Mouse (Mus musculus): ENCODE measurements at regions not wholly inside any gene's neighbourhood (a gene's known extent, or its start where the extent isn't known, plus 50 kb on each side); places are given as distances from the start of the nearest gene placed in this dataset.
A peak's percentile ranks its signal among the peaks of the same experiment; 100 is the strongest.

- Histone ChIP-seq H3K27ac (replicated peaks; ENCODE audit: low read depth, low read length) (no peak overlapping the region), H3K36me3 (ENCODE audit: control insufficient read depth, insufficient read depth, low read length) (no peaks in the 10 kb centered on the region), H3K4me1 (ENCODE audit: control insufficient read depth, insufficient read depth, low read length) (no peaks in the 10 kb centered on the region), H3K27me3 (ENCODE audit: control insufficient read depth, insufficient read depth, low read length) (no peaks in the 10 kb centered on the region), H3K9me3 (ENCODE audit: control insufficient read depth, low read length) (no peaks in the 10 kb centered on the region), H3K4me3 (replicated peaks; ENCODE audit: low read depth, low read length) (no peak overlapping the region), H3K9ac (replicated peaks; ENCODE audit: low read length) (no peak overlapping the region), H3K4me2 (ENCODE audit: low read length) (no peak overlapping the region)
- DNase-seq (no peak), ATAC-seq (ENCODE audit: low FRiP score, low TSS enrichment) (no peak)
- WGBS: 93% methylated on average over 7 of the region's 7 CpGs
Observed at GRCm38 (mm10) chr12:70523379-70523778, 70.5 kb downstream of the Tmx1 start.

GRCm38 (mm10) chr12:70524703-70525102, 71.8 kb downstream of the Tmx1 start:
- no peak overlapping the region for H3K9ac ChIP-seq (replicated peaks; ENCODE audit: low read length)
- no peak overlapping the region for H3K4me3 ChIP-seq (replicated peaks; ENCODE audit: low read depth, low read length)
- H3K4me1 ChIP-seq (ENCODE audit: control insufficient read depth, insufficient read depth, low read length): no peaks in the 10 kb centered on the region
- ATAC-seq (ENCODE audit: low FRiP score, low TSS enrichment): no peak
- no peaks in the 10 kb centered on the region for H3K27me3 ChIP-seq (ENCODE audit: control insufficient read depth, insufficient read depth, low read length)
- no peak overlapping the region for H3K4me2 ChIP-seq (ENCODE audit: low read length)
- DNase-seq: no peak
- no peak overlapping the region for H3K27ac ChIP-seq (replicated peaks; ENCODE audit: low read depth, low read length)
- no peaks in the 10 kb centered on the region for H3K36me3 ChIP-seq (ENCODE audit: control insufficient read depth, insufficient read depth, low read length)
- WGBS: 80% methylated on average over 4 of the region's 4 CpGs
- H3K9me3 ChIP-seq (ENCODE audit: control insufficient read depth, low read length): no peaks in the 10 kb centered on the region

DNA sequence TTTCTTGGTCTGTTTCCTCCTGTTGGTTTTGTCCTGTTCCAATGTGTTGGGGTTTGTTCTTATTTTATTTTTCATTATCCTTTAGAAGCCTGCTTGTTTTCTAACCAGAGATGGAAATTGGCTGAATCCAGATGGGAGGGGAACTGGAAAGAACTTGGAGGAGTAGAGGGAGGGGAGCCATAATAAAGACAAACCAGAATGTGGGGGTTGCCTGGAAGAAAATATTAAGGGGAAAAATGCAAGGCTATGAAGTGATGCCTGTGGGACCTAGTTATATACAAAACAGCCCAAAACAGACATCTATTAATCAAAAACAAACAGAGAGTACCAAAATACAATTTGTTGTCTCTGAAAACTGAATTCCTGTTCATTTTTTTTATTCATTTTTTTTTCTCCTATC, 78.8 kb downstream of the Tmx1 start:
- ATAC-seq (ENCODE audit: low FRiP score, low TSS enrichment): no peak

DNA sequence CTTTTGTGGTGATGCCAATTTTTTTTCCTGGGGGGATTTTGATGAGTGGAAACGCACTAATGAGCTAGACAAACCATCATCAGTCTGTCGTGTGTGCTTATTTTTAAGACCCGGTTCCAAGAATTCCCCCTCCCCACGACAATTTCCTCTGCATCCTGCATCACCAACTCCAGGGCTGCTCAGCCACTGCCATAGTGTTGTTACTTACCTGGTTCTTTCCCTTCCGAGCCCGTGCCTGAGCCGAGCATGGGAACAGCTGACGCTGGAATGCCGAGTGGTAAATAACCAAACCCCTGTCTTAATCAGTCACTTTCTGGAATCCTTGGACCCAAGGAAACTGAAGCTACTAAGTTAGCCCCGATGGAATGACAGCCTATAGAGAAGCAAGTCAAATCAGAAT, 79.3 kb downstream of the Tmx1 start:
- no peak overlapping the region for H3K4me2 ChIP-seq (ENCODE audit: low read length)

More for the DNA sequence above, 78.8 kb downstream of the Tmx1 start:
- no peak overlapping the region for H3K27ac ChIP-seq (replicated peaks; ENCODE audit: low read depth, low read length)
- H3K36me3 ChIP-seq (ENCODE audit: control insufficient read depth, insufficient read depth, low read length): no peaks in the 10 kb centered on the region
- no peak overlapping the region for H3K4me3 ChIP-seq (replicated peaks; ENCODE audit: low read depth, low read length)
- DNase-seq: no peak
- H3K9ac ChIP-seq (replicated peaks; ENCODE audit: low read length): no peak overlapping the region
- H3K27me3 ChIP-seq (ENCODE audit: control insufficient read depth, insufficient read depth, low read length): no peaks in the 10 kb centered on the region
- H3K4me1 ChIP-seq (ENCODE audit: control insufficient read depth, insufficient read depth, low read length): no peaks in the 10 kb centered on the region
- H3K9me3 ChIP-seq (ENCODE audit: control insufficient read depth, low read length): no peaks in the 10 kb centered on the region
- H3K4me2 ChIP-seq (ENCODE audit: low read length): no peak overlapping the region

GRCm38 (mm10) chr12:70532843-70533242, 79.9 kb downstream of the Tmx1 start:
- no peak overlapping the region; the same call in 1 of the 2 replicates for H3K27ac ChIP-seq (replicated peaks; ENCODE audit: low read depth, low read length)
- H3K36me3 ChIP-seq (ENCODE audit: control insufficient read depth, insufficient read depth, low read length): no peaks in the 10 kb centered on the region
- ATAC-seq (ENCODE audit: low FRiP score, low TSS enrichment) (no peak), DNase-seq (peak; percentile 36)
- H3K9ac ChIP-seq (replicated peaks; ENCODE audit: low read length): no peak overlapping the region
- H3K4me1 ChIP-seq (ENCODE audit: control insufficient read depth, insufficient read depth, low read length): no peaks in the 10 kb centered on the region
- H3K9me3 ChIP-seq (ENCODE audit: control insufficient read depth, low read length): no peaks in the 10 kb centered on the region
- H3K27me3 ChIP-seq (ENCODE audit: control insufficient read depth, insufficient read depth, low read length): no peaks in the 10 kb centered on the region
- 61% methylated on average over 10 of the region's 10 CpGs for WGBS
- no peak overlapping the region for H3K4me2 ChIP-seq (ENCODE audit: low read length)
- no peak overlapping the region for H3K4me3 ChIP-seq (replicated peaks; ENCODE audit: low read depth, low read length)

More for the DNA sequence above, 79.3 kb downstream of the Tmx1 start:
- Histone ChIP-seq H3K9ac (replicated peaks; ENCODE audit: low read length) (no peak overlapping the region), H3K4me1 (ENCODE audit: control insufficient read depth, insufficient read depth, low read length) (no peaks in the 10 kb centered on the region), H3K9me3 (ENCODE audit: control insufficient read depth, low read length) (no peaks in the 10 kb centered on the region), H3K27me3 (ENCODE audit: control insufficient read depth, insufficient read depth, low read length) (no peaks in the 10 kb centered on the region), H3K36me3 (ENCODE audit: control insufficient read depth, insufficient read depth, low read length) (no peaks in the 10 kb centered on the region), H3K4me3 (replicated peaks; ENCODE audit: low read depth, low read length) (no peak overlapping the region), H3K27ac (replicated peaks; ENCODE audit: low read depth, low read length) (no peak overlapping the region)
- 86% methylated on average over 10 of the region's 10 CpGs for WGBS
- DNase-seq (no peak), ATAC-seq (ENCODE audit: low FRiP score, low TSS enrichment) (no peak)

GRCm38 (mm10) chr12:70533375-70533935, 80.6 kb downstream of the Tmx1 start:
- 68% methylated on average over 12 of the region's 12 CpGs for WGBS
- DNase-seq: peak; percentile 30

DNA sequence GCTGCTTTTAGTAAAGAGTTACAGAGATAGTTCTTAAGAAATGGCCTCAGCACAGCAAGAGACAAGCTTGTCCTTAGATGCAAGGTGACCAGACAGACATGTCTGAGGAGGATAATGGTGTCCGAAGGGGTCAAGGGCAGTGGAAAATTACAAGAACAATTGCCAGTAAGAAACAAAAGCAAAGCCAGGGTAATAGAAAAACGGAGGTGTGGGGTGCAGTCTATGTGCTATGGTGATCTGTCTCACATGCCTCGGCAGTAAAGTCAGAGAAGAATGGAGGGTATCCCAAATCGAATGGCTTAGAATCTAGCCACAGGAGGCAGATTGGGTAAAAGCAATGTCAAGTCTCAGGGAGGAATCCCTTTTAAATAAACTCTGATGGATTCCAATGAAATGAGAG, 86.2 kb downstream of the Tmx1 start:
- H3K9me3 ChIP-seq (ENCODE audit: control insufficient read depth, low read length): no peaks in the 10 kb centered on the region
- H3K27me3 ChIP-seq (ENCODE audit: control insufficient read depth, insufficient read depth, low read length): no peaks in the 10 kb centered on the region
- no peak overlapping the region for H3K9ac ChIP-seq (replicated peaks; ENCODE audit: low read length)
- H3K27ac ChIP-seq (replicated peaks; ENCODE audit: low read depth, low read length): no peak overlapping the region
- H3K4me1 ChIP-seq (ENCODE audit: control insufficient read depth, insufficient read depth, low read length): peaks cover 4% of the 10 kb centered on the region; the same call in 1 of the 2 replicates
- ATAC-seq (ENCODE audit: low FRiP score, low TSS enrichment) (no peak), DNase-seq (no peak)
- no peak overlapping the region for H3K4me3 ChIP-seq (replicated peaks; ENCODE audit: low read depth, low read length)
- WGBS: 51% methylated on average over 4 of the region's 4 CpGs
- no peak overlapping the region for H3K4me2 ChIP-seq (ENCODE audit: low read length)
- no peaks in the 10 kb centered on the region for H3K36me3 ChIP-seq (ENCODE audit: control insufficient read depth, insufficient read depth, low read length)

More at GRCm38 (mm10) chr12:70533375-70533935, 80.6 kb downstream of the Tmx1 start:
- no peak for ATAC-seq (ENCODE audit: low FRiP score, low TSS enrichment)
- no peaks in the 10 kb centered on the region for H3K36me3 ChIP-seq (ENCODE audit: control insufficient read depth, insufficient read depth, low read length)
- H3K4me2 ChIP-seq (ENCODE audit: low read length): no peak overlapping the region
- H3K9ac ChIP-seq (replicated peaks; ENCODE audit: low read length): no peak overlapping the region
- H3K27ac ChIP-seq (replicated peaks; ENCODE audit: low read depth, low read length): 0 out of 2 replicates have a peak overlapping the region, but pooled peaks have one; percentile 2
- no peak overlapping the region for H3K4me3 ChIP-seq (replicated peaks; ENCODE audit: low read depth, low read length)
- H3K9me3 ChIP-seq (ENCODE audit: control insufficient read depth, low read length): no peaks in the 10 kb centered on the region
- H3K27me3 ChIP-seq (ENCODE audit: control insufficient read depth, insufficient read depth, low read length): no peaks in the 10 kb centered on the region
- H3K4me1 ChIP-seq (ENCODE audit: control insufficient read depth, insufficient read depth, low read length): no peaks in the 10 kb centered on the region

DNA sequence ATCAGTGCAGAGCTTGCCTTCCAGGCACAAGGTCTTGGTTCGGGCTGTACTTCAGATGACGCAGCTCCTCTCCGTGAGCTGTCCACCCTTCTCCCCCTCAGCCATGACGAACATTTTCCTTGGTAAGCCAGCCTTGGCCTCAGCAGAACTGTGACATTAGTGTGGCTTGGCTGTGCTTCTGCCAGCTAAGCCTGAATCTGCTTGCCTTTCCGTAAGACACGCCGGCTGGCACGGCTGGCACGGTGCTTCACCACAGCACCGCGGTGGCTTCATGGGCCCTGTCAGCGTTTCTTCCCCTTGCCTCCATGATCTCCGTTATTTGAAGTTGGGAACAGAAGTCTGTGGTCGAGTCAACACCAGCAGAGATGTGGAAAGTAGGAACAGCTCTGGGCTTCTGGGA, 87.0 kb downstream of the Tmx1 start:
- Histone ChIP-seq H3K9ac (replicated peaks; ENCODE audit: low read length) (no peak overlapping the region), H3K27me3 (ENCODE audit: control insufficient read depth, insufficient read depth, low read length) (no peaks in the 10 kb centered on the region), H3K36me3 (ENCODE audit: control insufficient read depth, insufficient read depth, low read length) (no peaks in the 10 kb centered on the region), H3K4me3 (replicated peaks; ENCODE audit: low read depth, low read length) (no peak overlapping the region), H3K27ac (replicated peaks; ENCODE audit: low read depth, low read length) (no peak overlapping the region), H3K4me2 (ENCODE audit: low read length) (no peak overlapping the region), H3K9me3 (ENCODE audit: control insufficient read depth, low read length) (no peaks in the 10 kb centered on the region), H3K4me1 (ENCODE audit: control insufficient read depth, insufficient read depth, low read length) (peaks cover 9% of the 10 kb centered on the region; the same call in 1 of the 2 replicates)
- ATAC-seq (ENCODE audit: low FRiP score, low TSS enrichment) (no peak), DNase-seq (no peak)
- 94% methylated on average over 14 of the region's 14 CpGs for WGBS

DNA sequence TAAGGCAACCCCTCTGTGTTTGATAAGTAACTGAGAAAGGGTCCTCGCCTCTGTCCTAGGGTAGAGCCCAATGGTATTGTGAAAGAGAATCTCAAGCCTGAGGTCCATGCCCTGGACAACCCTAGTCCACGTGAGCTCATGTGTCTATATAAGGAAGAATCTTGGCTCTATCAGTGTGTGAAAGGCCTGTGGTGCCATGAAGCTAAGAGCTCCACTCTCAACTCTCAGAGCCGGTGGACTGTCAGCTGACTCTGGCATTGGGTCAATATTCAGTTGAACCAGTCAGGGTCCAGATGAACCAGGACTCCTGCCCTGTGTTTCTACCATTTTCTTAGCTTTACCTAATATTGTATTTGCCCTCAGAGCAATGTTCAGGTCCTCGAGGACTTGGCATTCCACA, 88.5 kb downstream of the Tmx1 start:
- H3K4me3 ChIP-seq (replicated peaks; ENCODE audit: low read depth, low read length): no peak overlapping the region

More for the DNA sequence above, 88.5 kb downstream of the Tmx1 start:
- no peaks in the 10 kb centered on the region for H3K36me3 ChIP-seq (ENCODE audit: control insufficient read depth, insufficient read depth, low read length)
- H3K4me2 ChIP-seq (ENCODE audit: low read length): no peak overlapping the region
- H3K27me3 ChIP-seq (ENCODE audit: control insufficient read depth, insufficient read depth, low read length): no peaks in the 10 kb centered on the region
- ATAC-seq (ENCODE audit: low FRiP score, low TSS enrichment) (no peak), DNase-seq (no peak)
- H3K9me3 ChIP-seq (ENCODE audit: control insufficient read depth, low read length): no peaks in the 10 kb centered on the region
- H3K9ac ChIP-seq (replicated peaks; ENCODE audit: low read length): no peak overlapping the region
- WGBS: 88% methylated on average over 4 of the region's 4 CpGs
- peaks cover 9% of the 10 kb centered on the region; the same call in 1 of the 2 replicates for H3K4me1 ChIP-seq (ENCODE audit: control insufficient read depth, insufficient read depth, low read length)
- H3K27ac ChIP-seq (replicated peaks; ENCODE audit: low read depth, low read length): no peak overlapping the region

Measured in midbrain, embryonic 14.5 days (tissue).